Mouse (Mus musculus): ENCODE measurements at regions not wholly inside any gene's neighbourhood (a gene's known extent, or its start where the extent isn't known, plus 50 kb on each side); places are given as distances from the start of the nearest gene placed in this dataset.

DNA sequence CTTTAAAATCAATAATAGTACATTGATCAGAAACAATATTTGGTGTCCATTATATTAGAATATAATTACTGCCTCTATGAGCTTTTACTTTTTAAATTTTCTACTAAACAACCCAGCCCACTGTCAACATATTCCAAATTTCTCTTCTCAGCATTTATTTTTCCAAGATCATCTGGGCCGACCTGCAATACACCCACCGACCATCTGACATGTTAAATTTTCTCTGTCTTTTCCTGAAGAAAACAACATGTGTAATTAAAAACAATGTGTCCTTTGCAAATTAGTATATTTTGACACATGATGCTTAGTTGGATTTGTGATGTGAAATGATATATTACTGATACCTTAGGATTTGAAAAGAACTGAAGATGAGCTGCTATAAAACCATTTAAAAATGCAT lies 1238.8 kb downstream of the Sis start:
- no peak for DNase-seq (ENCODE audit: extremely low spot score in 1 of 2, low spot score in 1 of 2)

DNA sequence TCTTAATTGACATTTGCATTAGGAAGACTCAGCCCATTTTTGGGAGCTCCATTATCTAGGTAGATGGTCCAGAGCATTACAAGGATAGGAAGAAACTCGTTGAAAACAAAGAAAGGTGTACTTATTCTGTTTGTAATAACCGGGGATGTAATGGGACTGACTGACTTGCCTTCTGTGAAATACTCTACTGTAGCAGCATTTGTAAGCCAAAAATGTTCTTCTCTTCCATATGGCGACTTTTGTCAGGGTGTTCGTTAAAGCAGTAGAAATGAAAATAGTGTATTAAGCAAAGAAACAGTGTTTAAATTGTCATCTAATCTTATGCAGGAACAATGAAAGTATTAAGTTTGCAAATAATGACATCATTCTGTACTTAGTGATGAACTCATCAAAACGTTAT lies 1265.3 kb downstream of the Sis start:
- peak in 1 of 2 experiments; percentile 13 for DNase-seq (ENCODE audit: extremely low spot score in 1 of 2, low spot score in 1 of 2)
